Mouse (Mus musculus) gastrocnemius, adult 2 months (tissue): ENCODE measurements around the gene Abhd16a. TPM values are rescaled to one million over a fixed set of nuclear protein-coding genes. Genes with fewer than 3 reads are reported as not detected.

Experiments used
- DNase-seq: peaks from one replicate; pipeline ENCODE4 v3.0.0; 2022
- H3K27ac ChIP-seq: fragments of 200-600 bp; 2 replicates; pipeline ENCODE4 v1.8.1; 2022; ENCODE audit warnings: mild to moderate bottlenecking
- H3K4me3 ChIP-seq: fragments of 200-600 bp; 2 replicates; pipeline ENCODE4 v1.8.1; 2022; ENCODE audit warnings: mild to moderate bottlenecking, moderate library complexity
- CTCF ChIP-seq: fragments of 200-600 bp; IDR thresholded peaks from 2 replicates; pipeline ENCODE4 v1.8.1; 2022; ENCODE audit warnings: antibody characterized with exemption, mild to moderate bottlenecking, moderate library complexity
- intact Hi-C: fragments of 180-260 bp; cut with DNase I; formaldehyde crosslinking; loops from one replicate; pipeline ENCODE4 v1.15.1; 2025
- total RNA-seq, 2 experiments: library from RNA; stranded (reverse); gene quantifications; 2 replicates each; pipeline ENCODE4 v1.2.3; 2021

Abhd16a gene
- total RNA-seq, 2 experiments from 2014 or later, result 74.2 to 99.7 TPM

GRCm38 (mm10) chr17:35080248-35080647 is 8.8 kb upstream of the Abhd16a start:
- no peak overlapping the region for H3K4me3 ChIP-seq
- no peak overlapping the region for H3K27ac ChIP-seq
- TF ChIP-seq CTCF, result no peak
- intact Hi-C loops, result no loop called here
- DNase-seq, result no peak

DNA sequence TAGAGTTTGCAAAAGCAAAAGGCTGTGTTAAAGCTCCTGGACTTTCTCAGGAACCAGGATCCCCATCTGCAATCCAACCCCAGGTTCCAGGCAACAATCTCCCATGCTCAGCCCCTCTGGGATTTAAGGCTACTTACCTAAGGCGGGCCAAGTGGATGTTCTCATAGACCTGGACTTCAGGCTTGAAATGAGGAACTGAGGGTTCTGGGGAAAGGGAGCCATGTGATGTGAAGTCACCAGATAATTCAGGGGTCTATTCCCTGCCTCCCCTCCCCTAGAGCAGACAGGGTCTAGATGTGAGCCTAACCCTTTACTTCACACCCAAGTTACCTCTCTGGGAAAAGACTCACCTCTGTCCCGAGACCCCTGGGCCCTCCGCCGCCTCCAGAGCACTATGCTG is 8.4 kb upstream of the Abhd16a start:
- TF ChIP-seq CTCF, result no peak
- no peak overlapping the region for H3K4me3 ChIP-seq
- intact Hi-C loops, result no loop called here

GRCm38 (mm10) chr17:35082841-35083576 is 6.1 kb upstream of the Abhd16a start:
- no peak for TF ChIP-seq CTCF
- DNase-seq, result no peak
- Histone ChIP-seq H3K4me3 (no peak overlapping the region), H3K27ac (no peak overlapping the region)
- intact Hi-C loops, result no loop called here

More for the DNA sequence above, 8.4 kb upstream of the Abhd16a start:
- DNase-seq, result no peak
- H3K27ac ChIP-seq, result no peak overlapping the region

- no peak for TF ChIP-seq CTCF
- H3K27ac ChIP-seq, result no peak overlapping the region
- no peak overlapping the region for H3K4me3 ChIP-seq
- intact Hi-C loops, result no loop called here
- no peak for DNase-seq
Measured at GRCm38 (mm10) chr17:35083929-35084497, 5.0 kb upstream of the Abhd16a start.

GRCm38 (mm10) chr17:35085208-35085865 is 3.7 kb upstream of the Abhd16a start, which contains the start of gene Ly6g6f:
TSS of gene Ly6g6f (minus strand) at chr17:35085610.
- DNase-seq, result no peak
- H3K27ac ChIP-seq, result no peak within 1 kb of the TSS
- no peak within 1 kb of the TSS for H3K4me3 ChIP-seq
- TF ChIP-seq CTCF, result no peak
- intact Hi-C loops, result loop anchor here (5.0 kb wide), 1 partner anchor 63 kb away; no protein-coding TSS in a partner anchor

DNA sequence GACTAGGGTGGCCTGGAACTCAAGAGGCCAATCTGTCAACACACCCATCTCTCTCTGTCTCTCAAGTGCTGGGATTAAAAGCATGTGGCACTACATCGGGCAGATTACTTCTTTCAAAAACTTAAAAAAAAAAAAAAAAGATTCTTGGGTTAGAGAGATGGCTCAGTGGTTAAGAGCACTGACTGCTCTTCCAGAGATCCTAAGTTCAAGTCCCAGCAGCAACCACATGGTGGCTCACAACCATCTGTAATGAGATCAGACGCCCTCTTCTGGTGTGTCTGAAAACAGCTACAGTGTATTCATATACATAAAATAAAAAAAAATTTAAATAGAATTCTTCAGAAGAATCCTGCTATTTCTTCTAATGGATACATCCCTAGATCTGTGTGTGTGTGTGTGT is 912 bp upstream of the Abhd16a start:
- TF ChIP-seq CTCF, result peak; percentile 45
- intact Hi-C loops, result loop anchor here (5.0 kb wide), 1 partner anchor 66 kb away; no protein-coding TSS in a partner anchor
- no peak overlapping the region for H3K27ac ChIP-seq
- no peak overlapping the region for H3K4me3 ChIP-seq
- DNase-seq, result no peak

DNA sequence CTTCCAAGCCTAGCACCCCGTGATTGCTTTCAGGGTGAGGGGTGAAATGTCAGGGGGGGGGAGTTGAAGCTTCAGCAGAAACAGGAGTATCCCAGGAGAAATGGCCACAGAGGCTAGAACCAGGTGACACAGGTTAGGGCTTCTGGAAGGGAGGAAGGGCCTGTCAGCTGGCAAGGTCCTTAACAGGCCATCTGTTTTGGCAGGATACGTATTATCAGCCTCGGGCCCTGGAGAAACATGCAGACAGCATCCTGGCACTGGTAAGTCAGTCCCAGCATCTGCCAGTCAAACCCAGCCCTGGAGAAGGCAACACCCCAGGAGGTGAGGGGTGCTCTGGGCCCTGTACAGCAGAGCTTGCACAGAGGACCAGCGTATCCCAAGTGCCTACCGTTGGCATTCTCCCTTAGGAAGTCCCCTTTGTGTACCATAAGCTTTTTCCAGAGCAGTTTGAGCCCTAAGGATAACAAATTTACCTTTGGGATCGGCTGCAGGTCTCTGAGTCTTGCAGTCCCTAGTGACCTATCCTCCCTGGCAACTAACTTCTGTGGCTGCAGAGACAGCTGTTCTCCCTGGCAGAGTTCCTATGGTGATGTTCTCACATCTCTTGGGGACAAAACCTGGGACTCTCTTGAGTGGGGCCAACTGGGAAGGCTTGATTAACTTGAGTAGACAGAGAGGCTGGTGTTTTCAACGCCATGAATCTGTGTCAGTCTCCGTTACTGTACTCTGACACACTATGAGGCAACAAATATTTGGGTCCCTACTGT is 1.3 kb downstream of the Abhd16a start:
- peak overlapping the region; percentile 87 for H3K4me3 ChIP-seq
- peak; percentile 59 for DNase-seq
- TF ChIP-seq CTCF, result no peak
- peak overlapping the region; percentile 100 for H3K27ac ChIP-seq
- intact Hi-C loops, result no loop called here

GRCm38 (mm10) chr17:35092403-35093198 is 3.5 kb downstream of the Abhd16a start:
- Histone ChIP-seq H3K4me3 (no peak overlapping the region), H3K27ac (no peak overlapping the region)
- no peak for DNase-seq
- no peak for TF ChIP-seq CTCF
- intact Hi-C loops, result no loop called here

GRCm38 (mm10) chr17:35094475-35095365 is 5.7 kb downstream of the Abhd16a start:
- intact Hi-C loops, result no loop called here
- no peak for DNase-seq
- Histone ChIP-seq H3K4me3 (no peak overlapping the region), H3K27ac (no peak overlapping the region)
- no peak for TF ChIP-seq CTCF

DNA sequence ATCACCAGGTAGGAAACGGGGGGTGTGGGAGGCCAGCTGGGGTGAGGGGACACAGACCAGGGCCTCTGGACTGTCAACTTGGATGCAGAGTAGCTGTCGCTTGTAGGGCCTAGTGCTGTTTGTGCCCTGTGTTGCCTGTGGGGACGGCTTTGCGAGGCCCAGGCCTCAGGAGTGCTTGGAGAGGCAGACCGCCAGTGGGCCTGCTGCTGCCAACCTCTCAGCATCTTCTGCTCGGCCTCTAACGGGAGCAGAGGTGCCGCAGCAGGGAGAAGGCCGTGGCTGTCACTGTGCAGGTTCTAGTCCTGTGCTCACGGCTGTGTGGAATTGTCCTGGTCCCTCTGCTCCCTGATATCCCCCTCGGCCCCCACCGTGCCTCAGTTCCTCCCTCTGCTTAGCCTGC is 7.5 kb downstream of the Abhd16a start:
- no peak for DNase-seq
- H3K27ac ChIP-seq, result no peak overlapping the region
- TF ChIP-seq CTCF, result no peak
- intact Hi-C loops, result no loop called here
- no peak overlapping the region for H3K4me3 ChIP-seq

DNA sequence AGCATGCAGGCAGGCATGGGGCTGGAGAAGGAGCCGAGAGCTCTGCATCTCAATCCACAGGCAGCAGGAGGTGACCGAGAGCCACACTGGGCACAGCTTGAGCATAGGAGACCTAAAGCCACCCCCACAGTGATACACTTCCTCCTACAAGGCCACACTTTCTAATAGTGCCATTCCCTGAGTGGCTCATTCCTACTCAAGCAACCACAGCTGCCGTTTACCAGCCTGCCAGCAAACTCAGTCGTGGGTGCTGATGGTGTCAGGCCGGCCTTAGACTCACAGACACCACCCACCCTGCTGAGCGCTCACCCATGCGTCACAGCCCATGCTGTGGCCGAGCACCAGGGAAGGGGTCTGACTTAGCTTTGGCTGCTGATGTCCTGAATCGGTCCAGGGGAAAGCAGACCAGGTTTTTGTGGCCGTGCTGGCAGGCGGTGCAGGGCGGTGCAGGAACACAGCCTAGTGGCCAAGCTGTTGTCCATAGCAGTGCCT is 8.1 kb downstream of the Abhd16a start:
- TF ChIP-seq CTCF, result peak; percentile 32; the same call in 1 of the 2 replicates
- H3K27ac ChIP-seq, result no peak overlapping the region
- intact Hi-C loops, result no loop called here
- no peak overlapping the region for H3K4me3 ChIP-seq
- no peak for DNase-seq
